Mouse (Mus musculus) thymus, postnatal 4 days (tissue): Measurements from ENCODE around the gene Slc35f6.
A peak's percentile ranks its signal among the peaks of the same experiment; 100 is the strongest.
"Not testable (repeated sequence)": the region's sequence is repeated elsewhere in the genome, so short reads cannot be mapped to it uniquely, and the experiment has no call there.

Source experiments
- DNase-seq: peaks from one replicate; pipeline ENCODE4 v3.0.0; 2021

The Slc35f6 gene

GRCm38 (mm10) chr5:30660813-30661212, 13.1 kb downstream of the Slc35f6 start:
- DNase-seq, result no peak

- DNase-seq, result no peak
These were observed 17.6 kb downstream of the Slc35f6 start for GRCm38 (mm10) chr5:30665360-30665759.

- DNase-seq, result no peak
These were observed 18.2 kb downstream of the Slc35f6 start for GRCm38 (mm10) chr5:30665968-30666367.

- peak; percentile 83 for DNase-seq
These were observed 18.9 kb downstream of the Slc35f6 start, which contains the start of gene Cenpa for GRCm38 (mm10) chr5:30666391-30667195. TSS of gene Cenpa (plus strand) at chr5:30666777.

- peak; percentile 29 for DNase-seq
These were observed 19.5 kb downstream of the Slc35f6 start for GRCm38 (mm10) chr5:30667215-30667614.

- no peak for DNase-seq
These were observed 20.0 kb downstream of the Slc35f6 start for GRCm38 (mm10) chr5:30667686-30668085.

GRCm38 (mm10) chr5:30668637-30669495, 21.1 kb downstream of the Slc35f6 start:
- no peak for DNase-seq

GRCm38 (mm10) chr5:30669496-30669830, 21.7 kb downstream of the Slc35f6 start:
- DNase-seq, result no peak

GRCm38 (mm10) chr5:30670091-30670490, 22.4 kb downstream of the Slc35f6 start:
- no peak for DNase-seq

GRCm38 (mm10) chr5:30674001-30674400, 26.3 kb downstream of the Slc35f6 start:
- DNase-seq, result no peak

GRCm38 (mm10) chr5:30676800-30677199, 29.1 kb downstream of the Slc35f6 start:
- DNase-seq, result no peak

GRCm38 (mm10) chr5:30678069-30678468, 30.3 kb downstream of the Slc35f6 start:
- DNase-seq, result not testable (repeated sequence)

- no peak for DNase-seq
These were observed 31.1 kb downstream of the Slc35f6 start for GRCm38 (mm10) chr5:30678722-30679296.

- no peak for DNase-seq
These were observed 31.9 kb downstream of the Slc35f6 start for GRCm38 (mm10) chr5:30679593-30679992.

- DNase-seq, result no peak
These were observed 34.2 kb downstream of the Slc35f6 start for GRCm38 (mm10) chr5:30681970-30682369.

GRCm38 (mm10) chr5:30682967-30683600, 35.4 kb downstream of the Slc35f6 start:
- DNase-seq, result peak; percentile 35

GRCm38 (mm10) chr5:30683993-30684392, 36.3 kb downstream of the Slc35f6 start:
- peak; percentile 49 for DNase-seq

- DNase-seq, result peak; percentile 55
These were observed 39.0 kb downstream of the Slc35f6 start for GRCm38 (mm10) chr5:30686781-30687180.

- no peak for DNase-seq
These were observed 52.7 kb downstream of the Slc35f6 start for GRCm38 (mm10) chr5:30700361-30701000.

GRCm38 (mm10) chr5:30701373-30701772, 53.6 kb downstream of the Slc35f6 start:
- not testable (repeated sequence) for DNase-seq

- no peak for DNase-seq
These were observed 54.1 kb downstream of the Slc35f6 start for GRCm38 (mm10) chr5:30701866-30702265.
